Mouse (Mus musculus): ENCODE measurements around the gene Zbed4.
"Not testable (repeated sequence)": the region's sequence is repeated elsewhere in the genome, so short reads cannot be mapped to it uniquely, and the experiment has no call there.

DNA sequence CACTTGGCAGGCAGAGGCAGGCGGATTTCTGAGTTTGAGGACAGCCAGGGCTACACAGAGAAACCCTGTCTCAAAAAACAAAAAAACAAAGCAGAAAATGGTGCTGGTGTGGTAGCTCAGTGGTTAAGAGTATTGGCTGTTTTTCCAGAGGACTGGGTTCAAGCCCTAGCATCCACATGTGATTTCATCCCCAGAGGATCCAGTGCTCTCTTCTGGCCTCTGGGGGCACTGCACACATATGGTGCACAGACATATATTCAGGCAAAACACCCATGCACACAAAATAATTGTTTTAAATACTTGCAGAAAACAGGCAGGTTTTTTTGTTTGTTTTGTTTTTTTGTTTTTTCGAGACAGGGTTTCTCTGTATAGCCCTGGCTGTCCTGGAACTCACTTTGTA, 14.7 kb downstream of the Zbed4 start:
- TF ChIP-seq POLR2A (IDR thresholded peaks at IDR 0.05; ENCODE audit: borderline replicate concordance, extremely low read depth, insufficient read depth, insufficient read length, poor library complexity, severe bottlenecking); CTCF (IDR thresholded peaks at IDR 0.05; ENCODE audit: borderline replicate concordance, extremely low read depth, insufficient read depth, insufficient read length): not testable (repeated sequence)

Measured in brain, embryonic 14.5 days (tissue).